Mouse (Mus musculus) intestine, embryonic 15.5 days (tissue): ENCODE data around the gene Dgcr2. TPM values are rescaled to one million over a fixed set of nuclear protein-coding genes. Genes with fewer than 3 reads are reported as not detected.

Experiments used
- ATAC-seq: fragments of 200-750 bp; cut with Nextera tagmentation; 2 replicates; pipeline ENCODE4 v1.8.0; 2017; ENCODE audit warnings: moderate TSS enrichment, moderate library complexity
- H3K27ac ChIP-seq: fragments of 300-500 bp; sonication (generic); 2 replicates; pipeline ENCODE4 v1.5.1; 2015; ENCODE audit warnings: mild to moderate bottlenecking, inconsistent platforms
- H3K27me3 ChIP-seq: fragments of 300-500 bp; sonication (generic); replicated peaks from 2 replicates; pipeline ENCODE4 v1.6.1; 2015; ENCODE audit warnings: inconsistent platforms
- H3K36me3 ChIP-seq: fragments of 300-500 bp; sonication (generic); 2 replicates; pipeline ENCODE4 v1.6.1; 2015; ENCODE audit warnings: inconsistent platforms
- H3K4me1 ChIP-seq: fragments of 300-500 bp; sonication (generic); replicated peaks from 2 replicates; pipeline ENCODE4 v1.6.1; 2015; ENCODE audit warnings: inconsistent platforms
- H3K4me2 ChIP-seq: fragments of 300-500 bp; sonication (generic); replicated peaks from 2 replicates; pipeline ENCODE4 v1.6.1; 2015; ENCODE audit warnings: mild to moderate bottlenecking, inconsistent platforms
- H3K4me3 ChIP-seq: fragments of 300-500 bp; sonication (generic); replicated peaks from 2 replicates; pipeline ENCODE4 v1.5.1; 2015; ENCODE audit warnings: inconsistent platforms
- H3K9ac ChIP-seq: fragments of 300-500 bp; sonication (generic); 2 replicates; pipeline ENCODE4 v1.6.1; 2015; ENCODE audit warnings: inconsistent platforms
- H3K9me3 ChIP-seq: fragments of 300-500 bp; sonication (generic); 2 replicates; pipeline ENCODE4 v1.6.1; 2016; ENCODE audit warnings: inconsistent platforms
- WGBS: fragments of 180-500 bp; shearing (Covaris S2); methylation state at CpG from one replicate; pipeline ENCODE4 v1.1.7; 2015; 5-methylcytosine and 5-hydroxymethylcytosine counted together
- polyA plus RNA-seq: library from polyadenylated mRNA; unstranded; fragments of >200 nt; fragmentation: Nextera tagmentation; extraction: Ambion mirVana; gene quantifications from 2 replicates; pipeline ENCODE4 v1.2.1, GENCODE M21; 2015

Dgcr2 gene
- polyA plus RNA-seq = 68.2 and 70.7 TPM in 2 replicates

- Histone ChIP-seq H3K4me3 (no peak within 1 kb of the TSS), H3K9ac (no peak within 1 kb of the TSS), H3K4me1 (no peaks in the 10 kb centered on the region), H3K27ac (no peak within 1 kb of the TSS), H3K36me3 (peaks cover 25% of the 10 kb centered on the region), H3K9me3 (no peaks in the 10 kb centered on the region), H3K27me3 (no peaks in the 10 kb centered on the region), H3K4me2 (no peak within 1 kb of the TSS)
- 93% methylated on average over 14 of the region's 14 CpGs for WGBS
- ATAC-seq = no peak
These were observed at the start of gene Dgcr2, which contains the start of gene Tssk2 for GRCm38 (mm10) chr16:17898462-17898861. Dgcr2 (minus strand) TSS chr16:17898562. Tssk2 (plus strand) TSS chr16:17898637.

- Histone ChIP-seq H3K9me3 (no peaks in the 10 kb centered on the region), H3K27ac (no peak overlapping the region), H3K4me3 (no peak overlapping the region), H3K4me1 (no peaks in the 10 kb centered on the region), H3K27me3 (no peaks in the 10 kb centered on the region), H3K36me3 (no peaks in the 10 kb centered on the region), H3K4me2 (0 out of 2 replicates have a peak overlapping the region, but pooled peaks have one; percentile 33), H3K9ac (no peak overlapping the region)
- peak; percentile 87 for ATAC-seq
- 42% methylated on average over 7 of the region's 7 CpGs for WGBS
These were observed 46.9 kb upstream of the Dgcr2 start for GRCm38 (mm10) chr16:17945081-17945831.

GRCm38 (mm10) chr16:17943466-17943865 is 45.1 kb upstream of the Dgcr2 start:
- H3K4me3 ChIP-seq = no peak overlapping the region
- 63% methylated on average over 8 of the region's 8 CpGs for WGBS
- peaks cover 7% of the 10 kb centered on the region; the same call in 1 of the 2 replicates for H3K4me1 ChIP-seq
- ATAC-seq = no peak
- H3K9me3 ChIP-seq = no peaks in the 10 kb centered on the region
- no peak overlapping the region for H3K4me2 ChIP-seq
- no peaks in the 10 kb centered on the region for H3K36me3 ChIP-seq
- H3K9ac ChIP-seq = no peak overlapping the region
- H3K27ac ChIP-seq = no peak overlapping the region
- H3K27me3 ChIP-seq = no peaks in the 10 kb centered on the region

GRCm38 (mm10) chr16:17939255-17939751 is 40.9 kb upstream of the Dgcr2 start:
- Histone ChIP-seq H3K9ac (no peak overlapping the region), H3K36me3 (no peaks in the 10 kb centered on the region), H3K4me1 (peaks cover 7% of the 10 kb centered on the region; the same call in 1 of the 2 replicates), H3K4me3 (no peak overlapping the region), H3K4me2 (0 out of 2 replicates have a peak overlapping the region, but pooled peaks have one; percentile 18), H3K27me3 (no peaks in the 10 kb centered on the region; the same call in 1 of the 2 replicates), H3K27ac (peak overlapping the region; percentile 42), H3K9me3 (no peaks in the 10 kb centered on the region)
- 33% methylated on average over 9 of the region's 9 CpGs for WGBS
- peak; percentile 91 for ATAC-seq

- 12% methylated on average over 7 of the region's 7 CpGs for WGBS
- no peaks in the 10 kb centered on the region for H3K36me3 ChIP-seq
- peak overlapping the region; percentile 42 for H3K27ac ChIP-seq
- H3K9me3 ChIP-seq = no peaks in the 10 kb centered on the region
- peaks cover 7% of the 10 kb centered on the region; the same call in 1 of the 2 replicates for H3K4me1 ChIP-seq
- no peak overlapping the region for H3K9ac ChIP-seq
- no peak overlapping the region for H3K4me3 ChIP-seq
- no peaks in the 10 kb centered on the region; the same call in 1 of the 2 replicates for H3K27me3 ChIP-seq
- ATAC-seq = peak; percentile 95
- peak overlapping the region; percentile 18 for H3K4me2 ChIP-seq
These were observed 40.5 kb upstream of the Dgcr2 start for GRCm38 (mm10) chr16:17938821-17939220.

DNA sequence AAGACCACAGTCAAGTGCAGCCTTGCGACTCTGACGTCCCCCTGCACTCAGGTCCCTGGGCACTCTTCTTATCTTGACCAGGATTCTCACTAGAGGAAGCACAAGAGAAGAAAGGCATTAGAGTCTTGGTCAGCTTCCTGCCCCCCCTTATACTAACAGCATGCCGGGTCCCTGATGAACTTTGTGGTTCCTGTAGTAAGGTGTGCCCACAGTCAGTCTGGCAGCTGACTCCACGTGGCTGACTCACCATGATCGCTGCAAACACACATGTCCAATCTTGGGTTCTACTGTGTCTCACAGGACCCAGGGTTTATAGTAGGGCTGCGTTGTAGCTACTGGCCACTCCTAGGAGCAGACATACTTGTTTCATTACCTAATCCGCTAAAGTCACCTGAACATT is 39.8 kb upstream of the Dgcr2 start:
- Histone ChIP-seq H3K9me3 (no peaks in the 10 kb centered on the region), H3K27ac (no peak overlapping the region), H3K36me3 (no peaks in the 10 kb centered on the region), H3K4me2 (no peak overlapping the region), H3K4me3 (no peak overlapping the region), H3K9ac (no peak overlapping the region), H3K27me3 (no peaks in the 10 kb centered on the region; the same call in 1 of the 2 replicates), H3K4me1 (peaks cover 7% of the 10 kb centered on the region; the same call in 1 of the 2 replicates)
- WGBS = 61% methylated on average over 7 of the region's 7 CpGs
- peak; percentile 27 for ATAC-seq

GRCm38 (mm10) chr16:17936776-17937175 is 38.4 kb upstream of the Dgcr2 start:
- no peaks in the 10 kb centered on the region; the same call in 1 of the 2 replicates for H3K27me3 ChIP-seq
- no peak for ATAC-seq
- WGBS = 83% methylated on average over 10 of the region's 10 CpGs

GRCm38 (mm10) chr16:17934445-17934910 is 36.1 kb upstream of the Dgcr2 start:
- H3K27ac ChIP-seq = no peak overlapping the region

More at GRCm38 (mm10) chr16:17936776-17937175, 38.4 kb upstream of the Dgcr2 start:
- no peaks in the 10 kb centered on the region for H3K36me3 ChIP-seq
- H3K4me1 ChIP-seq = peaks cover 7% of the 10 kb centered on the region; the same call in 1 of the 2 replicates
- H3K4me2 ChIP-seq = no peak overlapping the region
- H3K27ac ChIP-seq = no peak overlapping the region
- no peak overlapping the region for H3K9ac ChIP-seq
- no peak overlapping the region for H3K4me3 ChIP-seq
- no peaks in the 10 kb centered on the region for H3K9me3 ChIP-seq

DNA sequence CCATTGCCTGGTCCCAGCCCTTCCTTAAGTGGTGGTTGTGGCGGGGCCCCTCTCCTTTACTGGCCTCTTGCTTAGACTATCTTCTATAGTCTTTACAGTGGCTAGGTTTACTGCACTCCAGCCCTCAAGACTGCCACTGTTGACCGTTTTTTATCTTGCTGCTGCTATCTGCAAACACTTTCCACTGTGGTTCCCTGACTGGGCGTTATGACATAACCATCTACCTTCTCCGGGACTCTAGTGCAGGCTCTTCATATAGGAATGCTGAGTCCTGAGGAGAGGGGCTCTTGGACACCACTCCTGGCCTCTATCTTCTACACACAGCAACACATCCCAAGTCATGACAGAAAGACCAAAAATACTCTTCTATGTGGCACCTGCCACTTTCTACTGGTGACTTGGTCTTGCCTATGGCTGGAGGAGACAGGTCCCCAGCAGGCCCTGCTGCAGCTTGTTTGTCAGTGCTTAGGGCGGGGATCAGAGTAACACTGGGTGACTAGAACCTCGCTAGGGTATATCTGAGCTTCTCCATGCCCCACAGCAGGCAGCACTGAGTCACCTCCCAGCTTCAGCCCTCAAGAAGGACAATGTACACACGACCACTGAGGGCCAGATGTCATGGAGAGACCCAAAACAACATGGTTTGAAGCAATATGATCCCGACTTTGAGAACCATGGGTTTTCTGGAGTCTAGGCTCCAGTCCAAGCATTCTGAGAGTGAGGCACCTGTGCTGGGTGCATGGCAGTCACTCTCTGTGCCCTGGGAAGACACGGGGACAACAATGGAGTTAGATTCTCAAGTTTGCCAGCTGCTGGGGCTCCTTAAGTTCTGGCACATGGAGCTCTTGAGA is 35.5 kb upstream of the Dgcr2 start:
- H3K27ac ChIP-seq = no peak overlapping the region
- H3K9me3 ChIP-seq = no peaks in the 10 kb centered on the region
- no peaks in the 10 kb centered on the region; the same call in 1 of the 2 replicates for H3K27me3 ChIP-seq

More at GRCm38 (mm10) chr16:17934445-17934910, 36.1 kb upstream of the Dgcr2 start:
- WGBS = 69% methylated on average over 3 of the region's 3 CpGs
- Histone ChIP-seq H3K36me3 (no peaks in the 10 kb centered on the region), H3K4me2 (no peak overlapping the region), H3K4me3 (no peak overlapping the region), H3K27me3 (no peaks in the 10 kb centered on the region; the same call in 1 of the 2 replicates), H3K9me3 (no peaks in the 10 kb centered on the region), H3K4me1 (peaks cover 7% of the 10 kb centered on the region; the same call in 1 of the 2 replicates), H3K9ac (no peak overlapping the region)
- no peak for ATAC-seq

DNA sequence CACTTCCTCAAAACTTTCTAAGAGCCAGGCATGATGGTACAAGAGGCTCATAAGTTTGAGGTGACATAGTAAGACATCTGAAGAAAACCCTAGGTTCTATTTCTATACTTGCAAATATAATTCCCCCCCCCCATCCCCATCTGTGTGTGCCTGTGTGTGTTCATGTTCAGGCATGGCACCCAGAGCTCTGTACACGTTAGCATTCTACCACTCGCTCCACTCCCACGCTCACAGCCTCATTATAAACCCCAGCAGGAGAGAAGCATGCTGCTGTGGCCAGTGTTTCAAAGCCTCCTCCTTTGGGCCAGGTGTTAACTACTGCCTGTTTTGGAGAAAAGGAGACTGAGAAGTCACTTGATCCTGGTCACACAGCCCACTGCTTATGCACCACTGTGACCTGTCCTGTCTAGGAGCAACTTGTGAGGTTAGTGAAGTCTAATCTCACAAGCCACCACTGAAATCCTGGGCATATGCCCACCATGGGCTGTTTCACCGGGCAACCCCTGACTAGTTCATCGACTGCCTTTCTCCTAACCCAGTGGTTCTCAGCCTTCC is 33.6 kb upstream of the Dgcr2 start:
- H3K9me3 ChIP-seq = no peaks in the 10 kb centered on the region
- H3K4me3 ChIP-seq = no peak overlapping the region
- H3K4me2 ChIP-seq = no peak overlapping the region
- no peak overlapping the region for H3K27ac ChIP-seq
- ATAC-seq = no peak
- peaks cover 2% of the 10 kb centered on the region; the same call in 1 of the 2 replicates for H3K4me1 ChIP-seq
- no peaks in the 10 kb centered on the region; the same call in 1 of the 2 replicates for H3K27me3 ChIP-seq
- no peak overlapping the region for H3K9ac ChIP-seq
- no peaks in the 10 kb centered on the region for H3K36me3 ChIP-seq
- WGBS = 80% methylated on average over 5 of the region's 5 CpGs

More for the DNA sequence above, 35.5 kb upstream of the Dgcr2 start:
- 61% methylated on average over 9 of the region's 9 CpGs for WGBS
- ATAC-seq = no peak
- no peak overlapping the region for H3K4me3 ChIP-seq
- no peak overlapping the region for H3K4me2 ChIP-seq
- H3K4me1 ChIP-seq = 0 out of 2 replicates have a peak, but pooled peaks cover 2% of the 10 kb centered on the region
- H3K36me3 ChIP-seq = no peaks in the 10 kb centered on the region
- H3K9ac ChIP-seq = no peak overlapping the region

DNA sequence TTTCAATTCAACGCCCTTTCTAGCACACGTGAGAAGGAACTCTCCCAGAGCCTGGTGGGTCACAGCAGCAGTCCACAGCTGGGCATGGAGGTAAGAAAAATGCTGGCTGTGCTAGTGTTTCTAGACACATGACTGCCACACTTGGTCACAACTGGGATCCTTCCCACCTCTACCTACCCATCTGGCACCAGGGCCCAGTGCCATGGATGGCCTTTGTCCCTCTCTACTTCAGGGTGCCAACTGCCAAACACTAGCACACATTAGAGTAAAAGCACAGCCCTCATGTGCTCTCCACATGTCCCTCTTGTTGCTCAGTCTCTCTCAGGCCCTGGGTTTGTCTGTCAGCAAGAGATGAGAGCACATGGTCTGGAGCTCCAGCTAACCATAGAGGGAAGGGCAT is 31.3 kb upstream of the Dgcr2 start:
- Histone ChIP-seq H3K27ac (0 out of 2 replicates have a peak overlapping the region, but pooled peaks have one; percentile 96), H3K36me3 (peaks cover 15% of the 10 kb centered on the region), H3K4me3 (no peak overlapping the region), H3K4me1 (peaks cover 10% of the 10 kb centered on the region; the same call in 1 of the 2 replicates), H3K9ac (no peak overlapping the region), H3K4me2 (no peak overlapping the region), H3K27me3 (no peaks in the 10 kb centered on the region), H3K9me3 (no peaks in the 10 kb centered on the region)
- ATAC-seq = no peak
- 76% methylated on average over 2 of the region's 2 CpGs for WGBS
